Mouse (Mus musculus): ENCODE results near the gene Rpl12. TPM values are rescaled to one million over a fixed set of nuclear protein-coding genes. Genes with fewer than 3 reads are reported as not detected.
A peak's percentile ranks its signal among the peaks of the same experiment; 100 is the strongest.

Rpl12 gene
- total RNA-seq, 1 experiment = 2,117 TPM

DNA sequence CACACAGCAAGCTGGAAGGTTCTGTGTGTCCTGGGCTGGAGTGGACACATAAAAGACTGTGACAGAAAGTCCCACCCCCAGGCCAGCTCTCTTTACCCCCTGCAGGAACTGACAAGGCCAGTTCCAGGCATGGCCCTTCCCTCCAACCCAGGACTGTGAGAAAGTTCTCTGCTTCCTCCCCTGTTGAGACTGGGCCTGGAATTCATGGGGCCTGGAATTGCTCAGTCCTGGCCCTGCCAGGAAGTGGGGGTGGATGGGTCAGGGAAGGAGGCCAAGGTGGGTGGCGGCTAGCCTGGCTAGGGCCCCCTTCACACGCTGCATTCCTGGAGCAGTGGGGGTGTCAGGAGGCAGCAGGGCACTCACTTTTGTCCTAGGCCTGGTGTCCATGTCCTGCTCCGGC lies 46.5 kb upstream of the Rpl12 start:
- TF ChIP-seq MAFK (IDR thresholded peaks at IDR 0.05; ENCODE audit: insufficient read depth, low read depth, low read length) = no peak
- peaks cover 28% of the 10 kb centered on the region for H3K36me3 ChIP-seq (ENCODE audit: control insufficient read depth, insufficient read depth, low read length, poor library complexity, severe bottlenecking)
- DNase-seq (ENCODE audit: low read depth, low spot score) = no peak
- H3K4me3 ChIP-seq (ENCODE audit: insufficient read depth in 1 of 2, low read depth in 1 of 2, low read length in 2 of 2, poor library complexity in 1 of 2, severe bottlenecking in 1 of 2) = no peak overlapping the region
- in situ Hi-C loops (cut with MboI; ENCODE audit: low sequenced_read_pairs in 2 of 2, unreplicated experiment in 2 of 2) = no loop called here
- peaks cover 0 to 36% of the 10 kb centered on the region in 2 experiments; a peak in 2 of 4 replicates for H3K4me1 ChIP-seq (ENCODE audit: control insufficient read depth in 2 of 2, insufficient read depth in 2 of 2, low read length in 2 of 2, poor library complexity in 1 of 2)
- 0 out of 2 replicates have a peak overlapping the region, but pooled peaks have one; percentile 34 for H3K9ac ChIP-seq (ENCODE audit: insufficient read depth, low read depth, low read length, poor library complexity, severe bottlenecking)
- no peaks in the 10 kb centered on the region for H3K9me3 ChIP-seq (ENCODE audit: control insufficient read depth, insufficient read depth, low read depth, low read length)
- no peak overlapping the region; the same call in 1 of the 2 replicates for H3K27ac ChIP-seq (ENCODE audit: insufficient read depth, low read depth, low read length, poor library complexity, severe bottlenecking)

GRCm38 (mm10) chr2:32917526-32917925 lies 43.8 kb upstream of the Rpl12 start:
- TF ChIP-seq MAFK (IDR thresholded peaks at IDR 0.05; ENCODE audit: insufficient read depth, low read depth, low read length) (no peak), CHD2 (IDR thresholded peaks at IDR 0.05; ENCODE audit: low read depth, low read length) (no peak), ZNF384 (IDR thresholded peaks at IDR 0.05; ENCODE audit: low read depth, low read length) (no peak), HCFC1 (IDR thresholded peaks at IDR 0.05; ENCODE audit: borderline replicate concordance, insufficient read depth, low read length) (no peak), ZC3H11A (IDR thresholded peaks at IDR 0.05; ENCODE audit: borderline replicate concordance, low read depth, low read length) (no peak)
- Histone ChIP-seq H3K4me3 (ENCODE audit: insufficient read depth in 1 of 2, low read depth in 1 of 2, low read length in 2 of 2, poor library complexity in 1 of 2, severe bottlenecking in 1 of 2) (no peak overlapping the region), H3K36me3 (ENCODE audit: control insufficient read depth, insufficient read depth, low read length, poor library complexity, severe bottlenecking) (peaks cover 37% of the 10 kb centered on the region), H3K4me1 (ENCODE audit: control insufficient read depth in 2 of 2, insufficient read depth in 2 of 2, low read length in 2 of 2, poor library complexity in 1 of 2) (peaks cover 0 to 32% of the 10 kb centered on the region in 2 experiments; a peak in 2 of 4 replicates), H3K27ac (ENCODE audit: insufficient read depth, low read depth, low read length, poor library complexity, severe bottlenecking) (no peak overlapping the region), H3K9ac (ENCODE audit: insufficient read depth, low read depth, low read length, poor library complexity, severe bottlenecking) (no peak overlapping the region), H3K9me3 (ENCODE audit: control insufficient read depth, insufficient read depth, low read depth, low read length) (no peaks in the 10 kb centered on the region)
- no peak for DNase-seq (ENCODE audit: low read depth, low spot score)
- in situ Hi-C loops (cut with MboI; ENCODE audit: low sequenced_read_pairs in 2 of 2, unreplicated experiment in 2 of 2) = no loop called here

GRCm38 (mm10) chr2:32918391-32918790 lies 43.0 kb upstream of the Rpl12 start:
- no peaks in the 10 kb centered on the region for H3K9me3 ChIP-seq (ENCODE audit: control insufficient read depth, insufficient read depth, low read depth, low read length)
- no peak for DNase-seq (ENCODE audit: low read depth, low spot score)
- H3K4me3 ChIP-seq (ENCODE audit: insufficient read depth in 1 of 2, low read depth in 1 of 2, low read length in 2 of 2, poor library complexity in 1 of 2, severe bottlenecking in 1 of 2) = no peak overlapping the region
- TF ChIP-seq HCFC1 (IDR thresholded peaks at IDR 0.05; ENCODE audit: borderline replicate concordance, insufficient read depth, low read length) (no peak), ZC3H11A (IDR thresholded peaks at IDR 0.05; ENCODE audit: borderline replicate concordance, low read depth, low read length) (no peak), MAFK (IDR thresholded peaks at IDR 0.05; ENCODE audit: insufficient read depth, low read depth, low read length) (no peak), CHD2 (IDR thresholded peaks at IDR 0.05; ENCODE audit: low read depth, low read length) (no peak), ZNF384 (IDR thresholded peaks at IDR 0.05; ENCODE audit: low read depth, low read length) (no peak)
- peaks cover 0 to 33% of the 10 kb centered on the region in 2 experiments; a peak in 2 of 4 replicates for H3K4me1 ChIP-seq (ENCODE audit: control insufficient read depth in 2 of 2, insufficient read depth in 2 of 2, low read length in 2 of 2, poor library complexity in 1 of 2)
- in situ Hi-C loops (cut with MboI; ENCODE audit: low sequenced_read_pairs in 2 of 2, unreplicated experiment in 2 of 2) = no loop called here
- H3K27ac ChIP-seq (ENCODE audit: insufficient read depth, low read depth, low read length, poor library complexity, severe bottlenecking) = no peak overlapping the region
- H3K9ac ChIP-seq (ENCODE audit: insufficient read depth, low read depth, low read length, poor library complexity, severe bottlenecking) = no peak overlapping the region
- peaks cover 46% of the 10 kb centered on the region for H3K36me3 ChIP-seq (ENCODE audit: control insufficient read depth, insufficient read depth, low read length, poor library complexity, severe bottlenecking)

DNA sequence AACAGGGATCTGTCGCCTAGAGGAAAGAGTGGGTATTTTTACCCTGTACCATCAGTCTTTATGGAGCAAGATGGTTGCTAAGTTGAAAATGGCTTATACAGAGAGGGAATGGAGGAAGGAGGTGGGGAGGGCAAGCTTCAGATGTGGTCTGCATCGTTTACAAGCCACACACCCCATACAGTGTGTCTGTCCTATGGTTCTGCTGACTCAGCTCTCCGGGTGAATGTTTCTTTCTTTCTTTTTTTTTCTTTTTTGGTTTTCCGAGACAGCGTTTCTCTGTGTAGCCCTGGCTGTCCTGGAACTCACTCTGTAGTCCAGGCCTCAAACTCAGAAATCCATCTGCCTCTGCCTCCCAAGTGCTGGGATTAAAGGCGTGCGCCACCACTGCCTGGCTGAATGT lies 40.1 kb upstream of the Rpl12 start:
- H3K9me3 ChIP-seq (ENCODE audit: control insufficient read depth, insufficient read depth, low read depth, low read length) = no peaks in the 10 kb centered on the region
- no peak overlapping the region for H3K27ac ChIP-seq (ENCODE audit: insufficient read depth, low read depth, low read length, poor library complexity, severe bottlenecking)
- in situ Hi-C loops (cut with MboI; ENCODE audit: low sequenced_read_pairs in 2 of 2, unreplicated experiment in 2 of 2) = loop anchor here in 1 of 2 experiments (5.0 kb wide), 1 partner anchor 59 kb away; no protein-coding TSS in a partner anchor
- peak; percentile 83 for TF ChIP-seq MAFK (IDR thresholded peaks at IDR 0.05; ENCODE audit: insufficient read depth, low read depth, low read length)
- TF ChIP-seq CHD2 (IDR thresholded peaks at IDR 0.05; ENCODE audit: low read depth, low read length) = no peak
- H3K4me1 ChIP-seq (ENCODE audit: control insufficient read depth in 2 of 2, insufficient read depth in 2 of 2, low read length in 2 of 2, poor library complexity in 1 of 2) = peaks cover 0 to 32% of the 10 kb centered on the region in 2 experiments; a peak in 2 of 4 replicates
- DNase-seq (ENCODE audit: low read depth, low spot score) = no peak
- H3K4me3 ChIP-seq (ENCODE audit: insufficient read depth in 1 of 2, low read depth in 1 of 2, low read length in 2 of 2, poor library complexity in 1 of 2, severe bottlenecking in 1 of 2) = no peak overlapping the region
- H3K9ac ChIP-seq (ENCODE audit: insufficient read depth, low read depth, low read length, poor library complexity, severe bottlenecking) = no peak overlapping the region
- peaks cover 58% of the 10 kb centered on the region for H3K36me3 ChIP-seq (ENCODE audit: control insufficient read depth, insufficient read depth, low read length, poor library complexity, severe bottlenecking)

DNA sequence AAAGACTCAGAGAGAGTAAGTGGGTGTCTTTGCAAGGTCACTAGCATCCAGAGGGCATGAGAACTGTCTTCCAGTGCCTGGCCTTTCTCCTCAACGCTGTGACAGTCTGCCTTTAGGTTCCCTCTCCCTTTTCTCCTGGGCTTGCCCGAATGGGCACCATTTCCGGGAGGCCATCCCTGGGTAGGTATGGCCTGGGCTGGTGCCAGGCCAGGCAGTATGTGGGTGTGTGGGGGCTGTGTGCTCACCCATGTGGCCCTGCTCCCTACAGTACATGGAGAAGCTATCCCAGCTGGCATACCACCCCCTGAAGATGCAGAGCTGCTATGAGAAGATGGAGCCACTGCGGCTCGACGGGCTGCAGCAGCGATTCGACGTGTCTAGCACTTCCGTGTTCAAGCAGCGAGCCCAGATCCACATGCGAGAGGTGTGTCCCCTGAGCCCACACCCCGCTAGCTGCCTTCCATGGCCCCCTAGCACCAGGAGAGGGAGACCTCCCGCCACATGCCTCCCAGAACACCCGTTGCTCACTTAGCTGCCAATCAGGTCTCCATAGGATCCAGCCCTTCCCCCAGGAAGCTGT lies 39.5 kb upstream of the Rpl12 start:
- DNase-seq (ENCODE audit: low read depth, low spot score) = no peak
- in situ Hi-C loops (cut with MboI; ENCODE audit: low sequenced_read_pairs in 2 of 2, unreplicated experiment in 2 of 2) = loop anchor here in 1 of 2 experiments (5.0 kb wide), 1 partner anchor 60 kb away; no protein-coding TSS in a partner anchor
- no peak overlapping the region for H3K27ac ChIP-seq (ENCODE audit: insufficient read depth, low read depth, low read length, poor library complexity, severe bottlenecking)
- no peak overlapping the region for H3K4me3 ChIP-seq (ENCODE audit: insufficient read depth in 1 of 2, low read depth in 1 of 2, low read length in 2 of 2, poor library complexity in 1 of 2, severe bottlenecking in 1 of 2)
- H3K9ac ChIP-seq (ENCODE audit: insufficient read depth, low read depth, low read length, poor library complexity, severe bottlenecking) = no peak overlapping the region
- H3K9me3 ChIP-seq (ENCODE audit: control insufficient read depth, insufficient read depth, low read depth, low read length) = no peaks in the 10 kb centered on the region
- peaks cover 58% of the 10 kb centered on the region for H3K36me3 ChIP-seq (ENCODE audit: control insufficient read depth, insufficient read depth, low read length, poor library complexity, severe bottlenecking)
- peaks cover 0 to 32% of the 10 kb centered on the region in 2 experiments; a peak in 2 of 4 replicates for H3K4me1 ChIP-seq (ENCODE audit: control insufficient read depth in 2 of 2, insufficient read depth in 2 of 2, low read length in 2 of 2, poor library complexity in 1 of 2)
- TF ChIP-seq ZC3H11A (IDR thresholded peaks at IDR 0.05; ENCODE audit: borderline replicate concordance, low read depth, low read length) (no peak), ZNF384 (IDR thresholded peaks at IDR 0.05; ENCODE audit: low read depth, low read length) (no peak), MAFK (IDR thresholded peaks at IDR 0.05; ENCODE audit: insufficient read depth, low read depth, low read length) (no peak), CHD2 (IDR thresholded peaks at IDR 0.05; ENCODE audit: low read depth, low read length) (no peak), HCFC1 (IDR thresholded peaks at IDR 0.05; ENCODE audit: borderline replicate concordance, insufficient read depth, low read length) (no peak)
